Mouse (Mus musculus): ENCODE results near the gene Atxn1. TPM values are rescaled to one million over a fixed set of nuclear protein-coding genes. Genes with fewer than 3 reads are reported as not detected.

The Atxn1 gene
- polyA plus RNA-seq, 1 experiment = 2.5 TPM

- TF ChIP-seq MYOD1 (IDR thresholded peaks at IDR 0.05; ENCODE audit: control insufficient read depth in 1 of 3, insufficient read length in 2 of 3, low read depth in 2 of 3) = no peak
- TF ChIP-seq POLR2AphosphoS2 (IDR thresholded peaks at IDR 0.05; ENCODE audit: insufficient read length, low read depth) = no peak
- no peak for TF ChIP-seq TCF12 (IDR thresholded peaks at IDR 0.05; ENCODE audit: insufficient read depth, poor library complexity, severe bottlenecking)
- TF ChIP-seq E2F4 (IDR thresholded peaks at IDR 0.05; ENCODE audit: insufficient read depth) = no peak
- no peak for TF ChIP-seq CEBPB (IDR thresholded peaks at IDR 0.05; ENCODE audit: insufficient read depth, poor library complexity, severe bottlenecking)
- no peak for TF ChIP-seq MYOG (IDR thresholded peaks at IDR 0.05; ENCODE audit: control insufficient read depth in 1 of 3, insufficient read depth in 1 of 3, insufficient read length in 2 of 3, low read depth in 2 of 3)
- no peak for TF ChIP-seq SRF (IDR thresholded peaks at IDR 0.05; ENCODE audit: control insufficient read depth, insufficient read length, low read depth)
- TF ChIP-seq POLR2A (IDR thresholded peaks at IDR 0.05; ENCODE audit: insufficient read length, low read depth) = no peak
- TF ChIP-seq MAX (IDR thresholded peaks at IDR 0.05; ENCODE audit: low read depth) = no peak
- no peak for TF ChIP-seq TCF3 (IDR thresholded peaks at IDR 0.05; ENCODE audit: insufficient read length, low read depth)
- TF ChIP-seq USF1 (IDR thresholded peaks at IDR 0.05; ENCODE audit: low read depth) = no peak
- TF ChIP-seq REST (IDR thresholded peaks at IDR 0.05; ENCODE audit: insufficient read depth, insufficient read length) = no peak
- Histone ChIP-seq H3K4me3 (no peak overlapping the region), H3K36me3 (ENCODE audit: control insufficient read depth, insufficient read depth) (no peaks in the 10 kb centered on the region), H3K4me2 (ENCODE audit: low read depth) (no peak overlapping the region), H3K27me3 (ENCODE audit: control insufficient read depth, insufficient read depth, insufficient read length) (no peaks in the 10 kb centered on the region), H3K79me2 (ENCODE audit: control insufficient read depth, insufficient read depth) (peaks cover 3% of the 10 kb centered on the region), H3ac (ENCODE audit: control insufficient read depth, insufficient read length) (no peak overlapping the region)
These were observed 113.7 kb downstream of the Atxn1 start for GRCm38 (mm10) chr13:45851156-45851555.

GRCm38 (mm10) chr13:45850181-45850974, 114.4 kb downstream of the Atxn1 start:
- Histone ChIP-seq H3K4me2 (ENCODE audit: low read depth) (peak overlapping the region; percentile 20), H3K4me3 (no peak overlapping the region), H3K27me3 (ENCODE audit: control insufficient read depth, insufficient read depth, insufficient read length) (no peaks in the 10 kb centered on the region), H3K79me2 (ENCODE audit: control insufficient read depth, insufficient read depth) (peaks cover 3% of the 10 kb centered on the region), H3K36me3 (ENCODE audit: control insufficient read depth, insufficient read depth) (no peaks in the 10 kb centered on the region), H3ac (ENCODE audit: control insufficient read depth, insufficient read length) (no peak overlapping the region)
- TF ChIP-seq USF1 (IDR thresholded peaks at IDR 0.05; ENCODE audit: low read depth) = peak; percentile 57
- no peak for TF ChIP-seq E2F4 (IDR thresholded peaks at IDR 0.05; ENCODE audit: insufficient read depth)

GRCm38 (mm10) chr13:45849145-45850023, 115.4 kb downstream of the Atxn1 start:
- TF ChIP-seq TCF3 (IDR thresholded peaks at IDR 0.05; ENCODE audit: insufficient read length, low read depth) (peak; percentile 21), REST (IDR thresholded peaks at IDR 0.05; ENCODE audit: insufficient read depth, insufficient read length) (no peak), MAX (IDR thresholded peaks at IDR 0.05; ENCODE audit: low read depth) (no peak), MYOD1 (IDR thresholded peaks at IDR 0.05; ENCODE audit: control insufficient read depth in 1 of 3, insufficient read length in 2 of 3, low read depth in 2 of 3) (peak in 2 of 3 experiments; percentile 73 to 79), POLR2A (IDR thresholded peaks at IDR 0.05; ENCODE audit: insufficient read length, low read depth) (no peak), MYOG (IDR thresholded peaks at IDR 0.05; ENCODE audit: control insufficient read depth in 1 of 3, insufficient read depth in 1 of 3, insufficient read length in 2 of 3, low read depth in 2 of 3) (peak in 2 of 3 experiments; percentile 63 to 82), E2F4 (IDR thresholded peaks at IDR 0.05; ENCODE audit: insufficient read depth) (no peak), POLR2AphosphoS2 (IDR thresholded peaks at IDR 0.05; ENCODE audit: insufficient read length, low read depth) (no peak), USF1 (IDR thresholded peaks at IDR 0.05; ENCODE audit: low read depth) (no peak)
- H3K27me3 ChIP-seq (ENCODE audit: control insufficient read depth, insufficient read depth, insufficient read length) = no peaks in the 10 kb centered on the region

GRCm38 (mm10) chr13:45842511-45843055, 122.2 kb downstream of the Atxn1 start:
- Histone ChIP-seq H3K4me3 (no peak overlapping the region), H3K79me2 (ENCODE audit: control insufficient read depth, insufficient read depth) (no peaks in the 10 kb centered on the region), H3ac (ENCODE audit: control insufficient read depth, insufficient read length) (no peak overlapping the region), H3K4me2 (ENCODE audit: low read depth) (no peak overlapping the region), H3K36me3 (ENCODE audit: control insufficient read depth, insufficient read depth) (no peaks in the 10 kb centered on the region), H3K27me3 (ENCODE audit: control insufficient read depth, insufficient read depth, insufficient read length) (no peaks in the 10 kb centered on the region)
- no peak for TF ChIP-seq USF1 (IDR thresholded peaks at IDR 0.05; ENCODE audit: low read depth)
- no peak for TF ChIP-seq POLR2A (IDR thresholded peaks at IDR 0.05; ENCODE audit: insufficient read length, low read depth)
- TF ChIP-seq SRF (IDR thresholded peaks at IDR 0.05; ENCODE audit: control insufficient read depth, insufficient read length, low read depth) = no peak
- TF ChIP-seq CEBPB (IDR thresholded peaks at IDR 0.05; ENCODE audit: insufficient read depth, poor library complexity, severe bottlenecking) = no peak
- TF ChIP-seq TCF12 (IDR thresholded peaks at IDR 0.05; ENCODE audit: insufficient read depth, poor library complexity, severe bottlenecking) = no peak
- TF ChIP-seq POLR2AphosphoS2 (IDR thresholded peaks at IDR 0.05; ENCODE audit: insufficient read length, low read depth) = no peak
- TF ChIP-seq MYOD1 (IDR thresholded peaks at IDR 0.05; ENCODE audit: control insufficient read depth in 1 of 3, insufficient read length in 2 of 3, low read depth in 2 of 3) = no peak
- TF ChIP-seq MYOG (IDR thresholded peaks at IDR 0.05; ENCODE audit: control insufficient read depth in 1 of 3, insufficient read depth in 1 of 3, insufficient read length in 2 of 3, low read depth in 2 of 3) = no peak

More at GRCm38 (mm10) chr13:45849145-45850023, 115.4 kb downstream of the Atxn1 start:
- H3ac ChIP-seq (ENCODE audit: control insufficient read depth, insufficient read length) = no peak overlapping the region
- H3K4me3 ChIP-seq = no peak overlapping the region
- no peaks in the 10 kb centered on the region for H3K36me3 ChIP-seq (ENCODE audit: control insufficient read depth, insufficient read depth)
- peaks cover 3% of the 10 kb centered on the region for H3K79me2 ChIP-seq (ENCODE audit: control insufficient read depth, insufficient read depth)
- H3K4me2 ChIP-seq (ENCODE audit: low read depth) = no peak overlapping the region

All from myocyte (in vitro differentiated cells).